Mouse (Mus musculus): ENCODE data around the gene Pcare. TPM values are rescaled to one million over a fixed set of nuclear protein-coding genes. Genes with fewer than 3 reads are reported as not detected.

The Pcare gene
- not detected in 2 replicates for polyA plus RNA-seq (2015; fragmentation: Nextera tagmentation; extraction: Ambion mirVana)

- Histone ChIP-seq H3K27me3 (no peaks in the 10 kb centered on the region), H3K36me3 (ENCODE audit: poor library complexity, severe bottlenecking) (no peaks in the 10 kb centered on the region), H3K4me3 (no peak within 1 kb of the TSS), H3K9me3 (replicated peaks) (no peaks in the 10 kb centered on the region), H3K4me2 (no peak within 1 kb of the TSS), H3K27ac (no peak within 1 kb of the TSS), H3K4me1 (no peaks in the 10 kb centered on the region; the same call in 1 of the 2 replicates), H3K9ac (no peak within 1 kb of the TSS)
- no peak for ATAC-seq
- 53% methylated on average over 10 of the region's 10 CpGs for WGBS
Observed at GRCm38 (mm10) chr17:71752831-71753230, at the start of gene Pcare. TSS of gene Pcare (minus strand) at chr17:71752894.

GRCm38 (mm10) chr17:71795521-71796205 is 43.0 kb upstream of the Pcare start:
- Histone ChIP-seq H3K36me3 (ENCODE audit: poor library complexity, severe bottlenecking) (peaks cover 61% of the 10 kb centered on the region), H3K27ac (no peak overlapping the region), H3K27me3 (no peaks in the 10 kb centered on the region), H3K9me3 (replicated peaks) (no peaks in the 10 kb centered on the region), H3K4me1 (no peaks in the 10 kb centered on the region), H3K4me2 (no peak overlapping the region), H3K9ac (no peak overlapping the region), H3K4me3 (no peak overlapping the region)
- WGBS: 91% methylated on average over 15 of the region's 15 CpGs
- ATAC-seq: no peak

- WGBS: 90% methylated on average over 4 of the region's 4 CpGs
Observed at GRCm38 (mm10) chr17:71791622-71792021, 38.9 kb upstream of the Pcare start.

DNA sequence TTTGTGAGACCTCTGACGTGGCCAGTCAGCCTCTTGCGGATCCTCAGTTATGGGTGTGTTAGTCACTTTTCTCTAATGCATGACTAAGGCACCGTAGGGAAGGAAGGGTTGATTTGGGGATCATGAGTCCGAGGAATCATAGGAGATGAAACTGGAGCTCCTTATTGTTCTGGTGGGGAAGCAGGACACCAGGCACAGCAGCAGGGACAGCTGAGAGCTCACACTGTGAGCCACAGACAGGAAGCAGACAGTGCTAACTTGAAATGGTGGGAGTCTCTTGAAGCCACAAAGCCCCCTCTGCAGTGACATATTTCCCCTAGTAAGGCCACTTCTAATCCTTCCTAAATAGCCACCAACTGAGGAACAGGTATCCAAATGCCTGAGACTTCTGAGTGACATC is 38.4 kb upstream of the Pcare start:
- ATAC-seq: no peak
- H3K27me3 ChIP-seq: no peaks in the 10 kb centered on the region
- H3K9ac ChIP-seq: no peak overlapping the region
- no peak overlapping the region for H3K27ac ChIP-seq
- H3K4me1 ChIP-seq: no peaks in the 10 kb centered on the region
- H3K36me3 ChIP-seq (ENCODE audit: poor library complexity, severe bottlenecking): peaks cover 57% of the 10 kb centered on the region
- H3K9me3 ChIP-seq (replicated peaks): no peaks in the 10 kb centered on the region
- WGBS: 94% methylated on average over 4 of the region's 4 CpGs
- H3K4me2 ChIP-seq: no peak overlapping the region
- H3K4me3 ChIP-seq: no peak overlapping the region

More at GRCm38 (mm10) chr17:71791622-71792021, 38.9 kb upstream of the Pcare start:
- H3K9me3 ChIP-seq (replicated peaks): no peaks in the 10 kb centered on the region
- H3K36me3 ChIP-seq (ENCODE audit: poor library complexity, severe bottlenecking): peaks cover 58% of the 10 kb centered on the region
- no peak overlapping the region for H3K27ac ChIP-seq
- no peak overlapping the region for H3K4me2 ChIP-seq
- no peaks in the 10 kb centered on the region for H3K4me1 ChIP-seq
- no peak overlapping the region for H3K4me3 ChIP-seq
- H3K27me3 ChIP-seq: no peaks in the 10 kb centered on the region
- no peak for ATAC-seq
- H3K9ac ChIP-seq: no peak overlapping the region

DNA sequence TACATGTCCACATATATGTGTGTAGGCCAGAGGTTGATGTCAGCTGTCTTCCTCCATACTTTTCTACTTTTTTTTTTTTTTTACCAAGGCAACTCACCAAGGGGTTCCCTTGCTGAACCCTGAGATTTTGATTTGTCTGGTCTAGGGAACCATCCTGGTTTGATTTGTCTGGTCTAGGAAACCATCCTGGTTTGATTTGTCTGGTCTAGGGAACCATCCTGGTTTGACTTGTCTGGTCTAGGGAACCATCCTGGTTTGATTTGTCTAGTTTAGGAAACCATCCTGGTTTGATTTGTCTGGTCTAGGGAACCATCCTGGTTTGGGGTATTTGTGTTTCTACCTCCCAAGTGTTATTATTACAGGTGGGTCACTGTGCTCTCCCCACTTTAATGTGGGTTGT is 33.8 kb upstream of the Pcare start:
- no peak overlapping the region for H3K4me3 ChIP-seq
- no peak overlapping the region for H3K4me2 ChIP-seq
- no peaks in the 10 kb centered on the region for H3K9me3 ChIP-seq (replicated peaks)
- ATAC-seq: no peak
- peaks cover 26% of the 10 kb centered on the region for H3K4me1 ChIP-seq
- H3K36me3 ChIP-seq (ENCODE audit: poor library complexity, severe bottlenecking): peaks cover 15% of the 10 kb centered on the region
- H3K9ac ChIP-seq: no peak overlapping the region
- H3K27me3 ChIP-seq: no peaks in the 10 kb centered on the region
- no peak overlapping the region for H3K27ac ChIP-seq

DNA sequence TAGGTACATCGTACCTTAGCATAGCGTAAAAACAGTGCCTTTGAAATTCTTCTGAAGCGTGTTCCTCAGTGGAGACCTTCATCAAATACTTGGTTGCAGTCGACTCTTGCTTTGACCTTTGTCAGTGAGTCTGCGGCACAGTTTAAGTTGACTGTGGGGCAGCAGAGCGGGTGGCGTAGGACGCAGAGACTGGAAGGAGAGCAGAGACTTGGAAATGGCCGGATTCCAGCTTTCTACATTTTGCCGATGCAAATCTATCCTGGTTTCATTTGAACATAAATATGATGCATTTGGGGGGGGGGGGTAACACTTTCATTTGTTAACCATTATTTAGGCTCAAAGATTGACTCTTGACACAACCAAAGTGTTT is 30.7 kb upstream of the Pcare start:
- ATAC-seq: no peak
- Histone ChIP-seq H3K27ac (no peak overlapping the region), H3K9me3 (replicated peaks) (no peaks in the 10 kb centered on the region; the same call in 1 of the 2 replicates), H3K9ac (peak overlapping the region; percentile 90), H3K4me2 (peak overlapping the region; percentile 65), H3K4me1 (peaks cover 26% of the 10 kb centered on the region), H3K27me3 (no peaks in the 10 kb centered on the region), H3K36me3 (ENCODE audit: poor library complexity, severe bottlenecking) (no peaks in the 10 kb centered on the region), H3K4me3 (peak overlapping the region; percentile 84)
- 2% methylated on average over 10 of the region's 10 CpGs for WGBS

GRCm38 (mm10) chr17:71782699-71783365 is 30.1 kb upstream of the Pcare start:
- peak overlapping the region; percentile 52 for H3K27ac ChIP-seq
- H3K9ac ChIP-seq: peak overlapping the region; percentile 90
- under 1% methylated on average over 33 of the region's 59 CpGs for WGBS
- peak overlapping the region; percentile 65 for H3K4me2 ChIP-seq
- no peaks in the 10 kb centered on the region; the same call in 1 of the 2 replicates for H3K9me3 ChIP-seq (replicated peaks)
- peak; percentile 72 for ATAC-seq
- peaks cover 26% of the 10 kb centered on the region for H3K4me1 ChIP-seq
- H3K36me3 ChIP-seq (ENCODE audit: poor library complexity, severe bottlenecking): no peaks in the 10 kb centered on the region
- H3K4me3 ChIP-seq: peak overlapping the region; percentile 84
- H3K27me3 ChIP-seq: no peaks in the 10 kb centered on the region

DNA sequence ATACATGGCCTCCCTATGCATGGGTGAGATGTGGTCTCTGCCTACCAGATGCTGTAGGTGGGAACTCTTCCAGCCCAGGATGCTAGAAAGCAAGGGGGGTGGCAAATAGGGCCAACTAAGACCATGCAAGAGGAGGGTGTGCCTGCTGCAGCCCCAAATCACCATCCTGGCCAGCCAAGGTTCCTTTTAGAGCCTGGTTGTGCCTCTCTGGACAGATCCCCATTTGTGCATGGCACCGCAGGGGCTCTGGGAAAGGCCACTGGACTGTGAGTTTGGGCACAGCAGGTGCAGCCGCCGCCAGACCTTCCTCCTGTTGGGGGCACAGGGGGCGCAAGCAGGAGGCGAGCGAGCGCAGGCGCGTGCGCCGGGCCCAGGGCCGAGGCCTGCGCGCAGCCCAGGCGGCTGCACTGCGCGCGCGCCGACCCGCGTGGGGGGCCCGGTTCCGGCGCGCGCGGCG is 29.6 kb upstream of the Pcare start:
- peak overlapping the region; percentile 65 for H3K4me2 ChIP-seq
- peak overlapping the region; percentile 90 for H3K9ac ChIP-seq
- H3K4me3 ChIP-seq: peak overlapping the region; percentile 84
- peaks cover 26% of the 10 kb centered on the region for H3K4me1 ChIP-seq
- no peaks in the 10 kb centered on the region for H3K27me3 ChIP-seq
- WGBS: under 1% methylated on average over 23 of the region's 29 CpGs
- peak overlapping the region; percentile 52 for H3K27ac ChIP-seq
- no peaks in the 10 kb centered on the region; the same call in 1 of the 2 replicates for H3K9me3 ChIP-seq (replicated peaks)
- H3K36me3 ChIP-seq (ENCODE audit: poor library complexity, severe bottlenecking): no peaks in the 10 kb centered on the region
- peak; percentile 92 for ATAC-seq

- no peak overlapping the region for H3K27ac ChIP-seq
- WGBS: 92% methylated on average over 4 of the region's 4 CpGs
- ATAC-seq: no peak
- H3K4me1 ChIP-seq: peaks cover 26% of the 10 kb centered on the region
- H3K27me3 ChIP-seq: no peaks in the 10 kb centered on the region
- no peaks in the 10 kb centered on the region; the same call in 1 of the 2 replicates for H3K9me3 ChIP-seq (replicated peaks)
- H3K4me2 ChIP-seq: no peak overlapping the region
- no peak overlapping the region for H3K4me3 ChIP-seq
- H3K36me3 ChIP-seq (ENCODE audit: poor library complexity, severe bottlenecking): no peaks in the 10 kb centered on the region
- H3K9ac ChIP-seq: no peak overlapping the region
Observed at GRCm38 (mm10) chr17:71780945-71781344, 28.3 kb upstream of the Pcare start.

- Histone ChIP-seq H3K9me3 (replicated peaks) (no peaks in the 10 kb centered on the region; the same call in 1 of the 2 replicates), H3K27me3 (no peaks in the 10 kb centered on the region), H3K36me3 (ENCODE audit: poor library complexity, severe bottlenecking) (no peaks in the 10 kb centered on the region), H3K4me3 (no peak overlapping the region), H3K4me1 (peaks cover 26% of the 10 kb centered on the region), H3K27ac (no peak overlapping the region), H3K4me2 (no peak overlapping the region), H3K9ac (no peak overlapping the region)
- 96% methylated on average over 2 of the region's 2 CpGs for WGBS
- no peak for ATAC-seq
Observed at GRCm38 (mm10) chr17:71780490-71780889, 27.8 kb upstream of the Pcare start.

GRCm38 (mm10) chr17:71778696-71779095 is 26.0 kb upstream of the Pcare start:
- Histone ChIP-seq H3K4me1 (peaks cover 15% of the 10 kb centered on the region), H3K9ac (no peak overlapping the region), H3K27ac (no peak overlapping the region), H3K4me3 (no peak overlapping the region), H3K27me3 (no peaks in the 10 kb centered on the region), H3K4me2 (no peak overlapping the region), H3K9me3 (replicated peaks) (no peaks in the 10 kb centered on the region; the same call in 1 of the 2 replicates), H3K36me3 (ENCODE audit: poor library complexity, severe bottlenecking) (no peaks in the 10 kb centered on the region)
- no peak for ATAC-seq
- WGBS: 80% methylated on average over 3 of the region's 3 CpGs

DNA sequence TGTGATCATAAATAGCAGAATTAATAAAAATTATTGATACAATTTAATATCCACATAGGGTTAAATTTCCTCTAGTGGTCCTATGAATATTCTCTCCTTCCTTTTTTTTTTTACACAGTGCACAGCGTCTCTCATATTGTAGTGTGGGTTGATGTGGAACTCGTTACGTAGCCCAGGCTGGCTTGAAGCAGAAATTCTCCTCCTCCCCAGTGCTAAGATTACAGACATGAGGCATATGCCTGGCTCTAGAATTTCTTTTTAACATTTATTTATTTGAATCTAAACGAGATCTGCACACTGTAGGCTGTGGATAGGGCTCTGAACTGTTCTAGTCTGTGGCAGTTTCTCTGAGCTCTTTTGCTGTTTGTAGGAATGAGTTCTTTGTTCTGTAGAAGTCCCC is 22.6 kb upstream of the Pcare start:
- WGBS: 76% methylated on average over 4 of the region's 4 CpGs
- no peak overlapping the region for H3K4me3 ChIP-seq
- no peak overlapping the region for H3K4me2 ChIP-seq
- ATAC-seq: no peak
- no peaks in the 10 kb centered on the region for H3K36me3 ChIP-seq (ENCODE audit: poor library complexity, severe bottlenecking)
- no peak overlapping the region for H3K27ac ChIP-seq
- no peak overlapping the region for H3K9ac ChIP-seq
- no peaks in the 10 kb centered on the region; the same call in 1 of the 2 replicates for H3K9me3 ChIP-seq (replicated peaks)
- H3K27me3 ChIP-seq: no peaks in the 10 kb centered on the region
- H3K4me1 ChIP-seq: 0 out of 2 replicates have a peak, but pooled peaks cover under 1% of the 10 kb centered on the region
